Mouse (Mus musculus): ENCODE results near the gene Kcnh5.

GRCm38 (mm10) chr12:74969420-74969819 lies 207.7 kb downstream of the Kcnh5 start:
- TF ChIP-seq CTCF (IDR thresholded peaks at IDR 0.05; ENCODE audit: low read depth, low read length) (no peak), POLR2A (IDR thresholded peaks at IDR 0.05; ENCODE audit: borderline replicate concordance, low read depth, low read length) (no peak)

Data from bone marrow macrophage, adult 2 months (primary cell).